Mouse (Mus musculus) liver, postnatal 0 days (tissue): ENCODE data around the gene Ccdc73. TPM values are rescaled to one million over a fixed set of nuclear protein-coding genes. Genes with fewer than 3 reads are reported as not detected.
"Not testable (repeated sequence)": the region's sequence is repeated elsewhere in the genome, so short reads cannot be mapped to it uniquely, and the experiment has no call there.

Source experiments
- ATAC-seq: fragments of 200-750 bp; cut with Nextera tagmentation; 2 replicates; pipeline ENCODE4 v1.8.0; 2017; ENCODE audit warnings: mild to moderate bottlenecking, moderate library complexity
- DNase-seq: peaks from one replicate; pipeline ENCODE4 v3.0.0-alpha.2; 2016
- H3K27ac ChIP-seq: fragments of 300-500 bp; sonication (generic); 2 replicates; pipeline ENCODE4 v1.5.1; 2014; ENCODE audit warnings: antibody characterized with exemption, moderate library complexity, mild to moderate bottlenecking, low read depth
- H3K27me3 ChIP-seq: fragments of 300-500 bp; sonication (generic); 2 replicates; pipeline ENCODE4 v1.6.1; 2014; ENCODE audit warnings: low read length, control low read depth, mixed read lengths; ENCODE audit not compliant: insufficient read depth
- H3K36me3 ChIP-seq: fragments of 300-500 bp; sonication (generic); replicated peaks from 2 replicates; pipeline ENCODE4 v1.6.1; 2014; ENCODE audit warnings: mild to moderate bottlenecking, control low read depth, low read length, moderate library complexity, mixed read lengths; ENCODE audit not compliant: insufficient read depth
- H3K4me1 ChIP-seq: fragments of 300-500 bp; sonication (generic); 2 replicates; pipeline ENCODE4 v1.6.1; 2014; ENCODE audit warnings: antibody characterized with exemption, mild to moderate bottlenecking, control low read depth; ENCODE audit not compliant: insufficient read depth
- H3K4me2 ChIP-seq: fragments of 300-500 bp; sonication (generic); 2 replicates; pipeline ENCODE4 v1.6.1; 2014; ENCODE audit warnings: low read depth, mild to moderate bottlenecking, low read length, moderate library complexity, mixed read lengths
- H3K4me3 ChIP-seq: fragments of 300-500 bp; sonication (generic); 2 replicates; pipeline ENCODE4 v1.5.1; 2014; ENCODE audit warnings: low read depth, low read length
- H3K9ac ChIP-seq: fragments of 300-500 bp; sonication (generic); replicated peaks from 2 replicates; pipeline ENCODE4 v1.6.1; 2014; ENCODE audit warnings: mild to moderate bottlenecking, moderate library complexity
- H3K9me3 ChIP-seq: fragments of 300-500 bp; sonication (generic); 2 replicates; pipeline ENCODE4 v1.6.1; 2016; ENCODE audit warnings: mild to moderate bottlenecking, control low read depth, low read length, mixed read lengths
- CTCF ChIP-seq: sonication (generic); IDR thresholded peaks from 2 replicates; pipeline ENCODE4 v1.5.1; 2016; ENCODE audit warnings: antibody characterized with exemption, low read depth
- EP300 ChIP-seq: IDR thresholded peaks from 2 replicates; pipeline ENCODE4 v1.6.1; 2016; ENCODE audit warnings: antibody characterized with exemption, low read depth, mild to moderate bottlenecking
- WGBS: fragments of 180-500 bp; shearing (Covaris S2); extraction: QIAGEN DNeasy Blood & Tissue Kit; methylation state at CpG from one replicate; pipeline ENCODE4 v1.1.7; 2014; ENCODE audit not compliant: insufficient replicate concordance; 5-methylcytosine and 5-hydroxymethylcytosine counted together
- polyA plus RNA-seq: library from polyadenylated mRNA; unstranded; fragments of >200 nt; fragmentation: Nextera tagmentation; extraction: Ambion mirVana; gene quantifications from 2 replicates; pipeline ENCODE4 v1.2.1, GENCODE M21; 2015

Gene Ccdc73
- polyA plus RNA-seq, 1 experiment from 2014 or later: 7.9 TPM

DNA sequence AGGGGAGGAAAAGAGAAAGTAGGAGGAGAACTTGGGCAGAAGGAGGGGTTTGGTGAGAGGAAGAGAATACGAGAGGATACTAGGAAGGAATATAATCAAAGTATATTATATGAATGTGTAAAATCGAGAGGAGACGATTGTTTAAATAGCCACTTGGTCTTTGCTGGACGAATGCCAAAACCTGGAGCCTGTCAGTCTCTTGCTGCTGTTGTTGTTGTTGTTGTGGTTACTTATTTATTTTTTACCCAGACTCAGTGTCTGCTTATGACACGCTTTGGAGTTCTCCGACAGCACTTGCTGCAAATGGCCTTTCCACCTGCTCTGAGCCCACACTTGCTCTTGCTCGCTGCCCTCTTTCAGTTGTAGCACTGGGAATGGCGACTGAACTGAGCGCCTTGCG lies 7.2 kb upstream of the Ccdc73 start:
- 76% methylated on average over 10 of the region's 10 CpGs for WGBS
- ATAC-seq (no peak), DNase-seq (no peak)
- no peaks in the 10 kb centered on the region for H3K36me3 ChIP-seq
- no peak overlapping the region for H3K4me2 ChIP-seq
- no peaks in the 10 kb centered on the region for H3K9me3 ChIP-seq
- no peak overlapping the region for H3K27ac ChIP-seq
- H3K27me3 ChIP-seq: no peaks in the 10 kb centered on the region
- no peaks in the 10 kb centered on the region for H3K4me1 ChIP-seq
- no peak overlapping the region for H3K9ac ChIP-seq
- no peak for TF ChIP-seq EP300
- no peak for TF ChIP-seq CTCF
- H3K4me3 ChIP-seq: no peak overlapping the region

DNA sequence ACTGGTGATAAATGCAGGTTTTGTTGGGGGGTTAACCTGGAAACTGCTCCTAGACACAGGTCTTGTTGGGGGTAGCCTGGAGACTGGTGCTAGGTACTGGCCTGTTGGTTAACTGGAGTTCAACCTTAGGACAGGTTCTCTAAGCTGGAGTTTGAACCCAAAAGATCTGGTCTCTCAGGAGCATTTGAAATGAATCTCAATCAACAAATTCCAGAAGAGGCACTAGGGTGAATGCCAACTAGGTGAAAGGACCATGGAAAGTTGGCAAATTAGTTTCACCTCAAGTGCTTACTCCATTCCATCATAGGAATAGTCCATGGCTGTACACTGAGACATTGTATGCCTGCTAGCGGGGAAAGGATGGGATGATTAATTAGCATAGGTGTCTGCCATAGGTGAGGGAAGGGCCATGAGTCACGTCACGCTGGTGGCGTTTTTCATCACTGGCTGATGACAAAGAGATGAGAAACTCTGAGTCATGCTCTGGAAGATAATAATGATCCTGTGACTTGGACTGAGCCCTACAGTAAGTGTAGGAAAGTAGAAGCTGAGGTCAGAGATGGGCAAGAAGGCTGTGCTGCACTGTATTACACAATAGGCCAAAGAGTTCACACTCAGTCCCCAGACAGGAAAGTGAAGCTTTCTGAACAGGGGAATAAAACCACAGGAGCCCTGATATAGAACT lies 3.3 kb upstream of the Ccdc73 start:
- no peaks in the 10 kb centered on the region for H3K27me3 ChIP-seq
- 89% methylated on average over 4 of the region's 4 CpGs for WGBS
- no peak overlapping the region for H3K9ac ChIP-seq
- no peak overlapping the region for H3K27ac ChIP-seq
- no peaks in the 10 kb centered on the region for H3K36me3 ChIP-seq
- H3K4me3 ChIP-seq: no peak overlapping the region
- no peak for TF ChIP-seq EP300
- TF ChIP-seq CTCF: no peak
- no peak overlapping the region for H3K4me2 ChIP-seq
- ATAC-seq (peak; percentile 83), DNase-seq (no peak)
- no peaks in the 10 kb centered on the region for H3K9me3 ChIP-seq
- H3K4me1 ChIP-seq: no peaks in the 10 kb centered on the region

DNA sequence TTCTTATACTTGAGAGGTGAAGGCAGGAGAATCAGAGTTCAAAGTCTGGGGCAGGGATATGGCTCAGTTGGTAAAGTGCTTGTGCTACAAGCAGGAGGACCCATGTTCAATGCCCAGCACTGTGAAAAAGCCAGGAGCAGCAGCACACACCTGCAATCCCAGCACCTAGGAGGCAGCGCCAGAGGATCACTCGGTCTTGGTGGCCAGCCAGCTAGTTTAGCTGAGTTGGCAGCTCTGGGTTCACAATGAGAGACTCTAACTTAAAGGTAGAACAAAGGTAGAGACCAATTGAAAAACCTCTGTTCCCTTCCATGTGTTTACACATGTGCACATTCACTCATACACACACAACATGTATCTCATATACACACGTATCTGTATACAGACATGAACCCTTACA lies 1.5 kb downstream of the Ccdc73 start:
- Histone ChIP-seq H3K4me2 (no peak overlapping the region), H3K9me3 (no peaks in the 10 kb centered on the region), H3K27ac (no peak overlapping the region), H3K36me3 (no peaks in the 10 kb centered on the region), H3K4me3 (no peak overlapping the region), H3K27me3 (no peaks in the 10 kb centered on the region), H3K4me1 (no peaks in the 10 kb centered on the region), H3K9ac (no peak overlapping the region)
- no peak for DNase-seq
- ATAC-seq: no peak
- WGBS: 76% methylated on average over 3 of the region's 3 CpGs
- no peak for TF ChIP-seq EP300

DNA sequence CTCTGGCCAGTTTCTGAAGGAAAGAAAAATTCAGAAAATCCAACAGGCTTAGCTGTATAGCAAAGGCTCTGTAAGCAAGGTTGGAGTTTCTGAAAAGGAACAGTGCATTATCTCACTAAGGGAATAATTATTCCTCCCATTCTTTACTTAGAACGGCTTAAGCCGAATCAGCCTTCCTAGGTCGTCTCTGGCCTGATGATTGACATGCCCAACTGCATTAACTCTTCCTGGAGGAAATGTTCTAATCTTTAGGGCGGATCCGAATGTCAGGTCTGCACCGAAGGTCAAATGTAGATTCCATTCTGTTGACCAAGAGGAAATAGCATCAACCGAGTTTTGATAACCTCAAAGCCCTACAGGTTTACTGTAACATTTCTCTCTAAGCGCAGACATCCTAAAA lies 11.2 kb downstream of the Ccdc73 start:
- WGBS: 74% methylated on average over 8 of the region's 8 CpGs
- H3K9ac ChIP-seq: no peak overlapping the region
- no peaks in the 10 kb centered on the region for H3K9me3 ChIP-seq
- no peak overlapping the region for H3K4me3 ChIP-seq
- no peak for DNase-seq
- TF ChIP-seq EP300 (no peak), CTCF (no peak)
- no peaks in the 10 kb centered on the region for H3K27me3 ChIP-seq
- H3K4me1 ChIP-seq: no peaks in the 10 kb centered on the region
- ATAC-seq: no peak
- no peak overlapping the region for H3K4me2 ChIP-seq
- H3K36me3 ChIP-seq: no peaks in the 10 kb centered on the region
- H3K27ac ChIP-seq: no peak overlapping the region

DNA sequence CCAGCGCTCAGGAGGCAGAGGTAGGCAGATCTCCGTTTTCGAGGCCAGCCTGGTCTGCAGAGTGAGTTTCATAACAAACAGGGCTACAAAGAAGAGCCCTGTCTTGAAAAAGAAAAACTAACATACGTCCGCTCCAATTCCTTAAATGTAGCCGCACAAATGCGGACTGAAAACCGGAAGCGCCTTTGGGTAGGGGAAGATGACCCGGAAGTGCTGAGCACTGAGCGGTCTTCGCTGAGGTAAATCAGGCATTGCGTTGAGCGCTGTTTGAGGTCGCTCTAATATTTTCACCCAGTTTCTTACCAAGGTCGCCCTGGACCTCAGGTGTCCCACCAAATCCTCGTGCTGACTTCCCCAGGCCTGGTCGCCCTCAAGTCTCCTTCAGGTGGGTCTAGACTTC lies 18.5 kb downstream of the Ccdc73 start:
- no peaks in the 10 kb centered on the region for H3K4me1 ChIP-seq
- H3K27me3 ChIP-seq: no peaks in the 10 kb centered on the region
- WGBS: 84% methylated on average over 18 of the region's 18 CpGs
- no peaks in the 10 kb centered on the region for H3K36me3 ChIP-seq
- TF ChIP-seq EP300: no peak
- no peak for TF ChIP-seq CTCF
- no peak for DNase-seq
- H3K27ac ChIP-seq: no peak overlapping the region
- ATAC-seq: no peak
- H3K4me3 ChIP-seq: no peak overlapping the region
- H3K9ac ChIP-seq: no peak overlapping the region
- no peak overlapping the region for H3K4me2 ChIP-seq
- H3K9me3 ChIP-seq: no peaks in the 10 kb centered on the region

DNA sequence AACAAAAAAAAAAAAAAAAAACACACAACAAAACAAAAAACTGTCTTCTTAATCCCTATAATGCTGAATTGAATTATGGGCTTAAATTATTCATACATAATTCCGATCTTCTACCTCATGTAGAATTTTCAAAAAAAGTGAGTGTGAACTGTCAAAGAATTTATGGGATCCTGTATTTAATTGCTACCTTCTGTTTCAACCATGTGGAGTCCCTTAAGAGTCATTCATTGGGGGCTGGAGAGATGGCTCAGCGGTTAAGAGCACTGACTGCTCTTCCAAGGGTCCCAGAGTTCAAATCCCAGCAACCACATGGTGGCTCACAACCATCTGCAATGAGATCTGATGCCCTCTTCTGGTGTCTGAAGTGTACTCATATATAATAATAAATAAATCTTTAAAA lies 19.7 kb downstream of the Ccdc73 start:
- H3K4me1 ChIP-seq, H3K27ac ChIP-seq, H3K9me3 ChIP-seq, H3K36me3 ChIP-seq, ATAC-seq, DNase-seq, H3K4me2 ChIP-seq, H3K4me3 ChIP-seq, H3K27me3 ChIP-seq, H3K9ac ChIP-seq: not testable (repeated sequence)
- 47% methylated on average over 2 of the region's 2 CpGs for WGBS
